Mouse (Mus musculus): ENCODE measurements around the gene Gdpd5. TPM values are rescaled to one million over a fixed set of nuclear protein-coding genes. Genes with fewer than 3 reads are reported as not detected.

The Gdpd5 gene
- polyA plus RNA-seq, 1 experiment from 2014 or later, result 21.4 TPM

DNA sequence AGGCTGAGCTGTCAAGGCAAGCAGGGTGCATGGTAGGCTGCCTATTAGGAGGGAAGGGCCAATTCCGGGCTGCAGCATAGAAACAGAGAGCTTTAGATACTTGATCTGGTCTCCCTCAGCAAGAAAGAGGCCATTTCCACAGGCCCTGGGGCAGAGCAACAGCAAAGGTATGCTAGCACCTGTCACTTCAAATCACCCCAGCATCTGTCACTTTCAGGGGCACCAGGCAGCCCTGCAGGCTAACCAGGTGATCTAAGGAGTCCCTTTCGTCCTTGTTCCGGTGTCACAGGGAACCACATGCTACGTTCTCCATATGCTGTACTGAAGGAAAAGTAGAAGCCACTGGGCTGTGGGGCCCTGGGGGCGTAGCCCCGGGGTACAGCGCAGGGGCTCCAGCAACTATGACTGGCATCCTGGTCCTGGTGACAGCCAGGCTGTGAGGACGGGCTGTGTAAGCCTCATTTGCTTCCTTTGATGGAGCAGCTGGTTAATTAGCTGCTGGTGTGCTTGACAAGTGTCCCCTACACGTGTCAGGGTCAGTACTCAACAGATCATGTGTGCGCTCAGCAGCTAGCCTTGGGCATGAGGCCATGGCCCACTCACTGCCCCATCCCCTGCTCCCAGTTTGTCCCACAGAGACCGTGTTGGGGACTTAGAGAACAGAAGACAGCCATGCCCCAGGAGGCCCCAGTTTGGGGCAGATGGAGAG is 14.8 kb downstream of the Gdpd5 start:
- WGBS, result 68% methylated on average over 11 of the region's 11 CpGs
- no peaks in the 10 kb centered on the region for H3K27me3 ChIP-seq (replicated peaks; ENCODE audit: low read depth, poor library complexity, severe bottlenecking)
- peaks cover 49% of the 10 kb centered on the region for H3K4me1 ChIP-seq
- H3K9me3 ChIP-seq, result no peaks in the 10 kb centered on the region
- no peak overlapping the region for H3K4me3 ChIP-seq
- no peak for DNase-seq (ENCODE audit: low spot score)
- H3K27ac ChIP-seq (replicated peaks), result peak overlapping the region; percentile 36; the same call in 1 of the 2 replicates
- peaks cover 31% of the 10 kb centered on the region for H3K36me3 ChIP-seq (replicated peaks)

DNA sequence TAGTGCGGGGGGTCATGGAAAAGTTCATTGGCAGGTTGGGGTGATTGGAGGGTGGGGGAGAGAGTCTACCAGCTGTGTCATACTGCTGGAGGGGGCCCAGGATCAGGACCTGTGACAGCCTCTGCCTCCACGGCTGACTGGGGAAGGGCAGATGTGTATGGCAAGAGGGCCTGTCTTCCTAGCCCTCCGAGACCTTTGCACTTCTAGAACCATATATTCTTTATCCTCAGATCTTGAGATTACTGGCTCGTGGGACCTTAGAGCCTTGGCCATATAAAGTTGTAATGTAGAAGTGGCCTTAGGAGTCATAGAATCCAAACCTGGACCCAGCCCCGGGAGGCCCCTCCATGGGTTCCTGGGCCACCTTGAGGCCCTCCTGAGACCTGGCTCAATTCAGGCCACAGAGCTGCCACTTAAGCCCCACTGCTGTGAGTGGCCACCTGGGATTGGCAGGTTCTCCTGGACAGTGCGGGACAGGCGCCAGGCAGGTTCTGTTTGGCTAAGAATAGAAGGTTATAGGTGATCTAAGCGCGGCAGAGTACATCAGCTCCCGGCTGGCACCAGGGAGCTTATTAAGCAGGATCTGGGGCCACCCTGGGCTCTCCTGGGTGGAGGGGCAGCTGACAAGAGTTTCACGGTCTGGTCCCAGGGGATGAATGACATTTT is 15.9 kb downstream of the Gdpd5 start:
- peaks cover 23% of the 10 kb centered on the region for H3K36me3 ChIP-seq (replicated peaks)
- no peak overlapping the region for H3K4me3 ChIP-seq
- no peaks in the 10 kb centered on the region for H3K27me3 ChIP-seq (replicated peaks; ENCODE audit: low read depth, poor library complexity, severe bottlenecking)
- H3K27ac ChIP-seq (replicated peaks), result no peak overlapping the region
- peaks cover 49% of the 10 kb centered on the region for H3K4me1 ChIP-seq
- WGBS, result 82% methylated on average over 11 of the region's 11 CpGs
- H3K9me3 ChIP-seq, result no peaks in the 10 kb centered on the region
- no peak for DNase-seq (ENCODE audit: low spot score)

DNA sequence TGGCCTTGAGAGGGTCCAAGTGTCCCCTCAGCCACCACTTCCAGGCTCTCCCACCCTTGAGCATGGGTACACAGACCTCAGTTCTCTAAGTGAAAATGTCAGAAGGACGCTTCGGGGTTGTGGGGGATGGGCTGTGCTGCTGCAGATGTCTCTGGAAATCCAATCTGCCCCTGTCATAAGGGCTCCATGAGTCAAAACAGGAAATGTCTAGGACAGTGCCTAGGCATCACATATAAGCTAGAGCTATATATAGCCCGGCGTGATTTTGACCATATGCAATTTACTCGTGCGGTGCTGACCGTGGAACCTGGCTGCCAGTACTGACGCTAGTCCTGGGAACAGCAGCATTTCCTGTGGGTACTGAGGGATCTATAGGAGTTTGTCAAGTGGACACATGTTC is 20.2 kb downstream of the Gdpd5 start:
- Histone ChIP-seq H3K4me1 (peaks cover 57% of the 10 kb centered on the region), H3K36me3 (replicated peaks) (peaks cover 11% of the 10 kb centered on the region; the same call in 1 of the 2 replicates), H3K9me3 (no peaks in the 10 kb centered on the region), H3K4me3 (no peak overlapping the region), H3K27ac (replicated peaks) (peak overlapping the region; percentile 26; the same call in 1 of the 2 replicates), H3K27me3 (replicated peaks; ENCODE audit: low read depth, poor library complexity, severe bottlenecking) (no peaks in the 10 kb centered on the region)
- WGBS, result 66% methylated on average over 8 of the region's 8 CpGs
- peak; percentile 35 for DNase-seq (ENCODE audit: low spot score)

DNA sequence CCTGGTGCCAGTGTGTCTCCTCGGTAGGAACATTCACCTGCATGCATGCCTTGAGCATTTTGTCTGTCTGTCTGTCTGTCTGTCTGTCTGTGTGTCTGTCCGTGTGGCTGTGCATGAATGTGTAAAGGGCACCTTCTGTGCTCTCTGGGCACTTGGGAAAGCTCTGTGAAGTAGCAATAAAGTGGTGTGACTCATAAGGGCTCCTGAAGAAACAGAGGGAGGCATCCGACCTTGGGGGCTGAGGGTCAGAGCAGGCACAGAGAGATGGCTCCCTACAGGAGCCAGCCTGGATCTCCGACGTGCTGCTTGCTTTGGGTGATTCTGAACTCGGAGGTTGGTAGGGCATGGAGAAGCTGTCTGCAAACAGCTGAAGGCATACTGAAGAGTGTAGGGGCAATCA is 21.3 kb downstream of the Gdpd5 start:
- peaks cover 51% of the 10 kb centered on the region for H3K4me1 ChIP-seq
- H3K4me3 ChIP-seq, result no peak overlapping the region
- peak overlapping the region; percentile 26; the same call in 1 of the 2 replicates for H3K27ac ChIP-seq (replicated peaks)
- H3K9me3 ChIP-seq, result no peaks in the 10 kb centered on the region
- H3K27me3 ChIP-seq (replicated peaks; ENCODE audit: low read depth, poor library complexity, severe bottlenecking), result no peaks in the 10 kb centered on the region
- peaks cover 11% of the 10 kb centered on the region; the same call in 1 of the 2 replicates for H3K36me3 ChIP-seq (replicated peaks)
- WGBS, result 76% methylated on average over 6 of the region's 6 CpGs
- DNase-seq (ENCODE audit: low spot score), result no peak

DNA sequence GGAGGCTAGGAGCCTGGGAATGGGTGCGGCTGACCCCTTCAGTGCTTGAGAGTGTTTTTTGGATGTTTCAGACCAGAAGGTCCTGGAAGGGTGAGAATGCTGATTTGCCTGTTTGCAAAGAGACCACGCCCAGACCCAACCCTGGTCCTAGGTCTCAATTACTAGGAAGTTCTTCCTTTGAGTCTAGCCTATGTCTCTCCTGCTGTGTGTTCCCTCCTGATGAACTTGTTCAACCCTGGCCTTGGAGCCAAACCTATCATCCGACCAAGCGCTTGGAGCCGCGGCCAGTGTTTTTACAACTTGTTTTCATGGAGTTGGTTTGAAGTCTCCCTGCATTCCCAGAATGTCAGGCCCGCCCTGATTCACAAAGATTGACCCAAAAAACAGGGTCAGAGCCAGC is 22.0 kb downstream of the Gdpd5 start:
- WGBS, result 86% methylated on average over 7 of the region's 7 CpGs
- H3K9me3 ChIP-seq, result no peaks in the 10 kb centered on the region
- H3K36me3 ChIP-seq (replicated peaks), result peaks cover 11% of the 10 kb centered on the region; the same call in 1 of the 2 replicates
- no peaks in the 10 kb centered on the region for H3K27me3 ChIP-seq (replicated peaks; ENCODE audit: low read depth, poor library complexity, severe bottlenecking)
- no peak overlapping the region for H3K27ac ChIP-seq (replicated peaks)
- no peak for DNase-seq (ENCODE audit: low spot score)
- peaks cover 58% of the 10 kb centered on the region for H3K4me1 ChIP-seq
- H3K4me3 ChIP-seq, result no peak overlapping the region

DNA sequence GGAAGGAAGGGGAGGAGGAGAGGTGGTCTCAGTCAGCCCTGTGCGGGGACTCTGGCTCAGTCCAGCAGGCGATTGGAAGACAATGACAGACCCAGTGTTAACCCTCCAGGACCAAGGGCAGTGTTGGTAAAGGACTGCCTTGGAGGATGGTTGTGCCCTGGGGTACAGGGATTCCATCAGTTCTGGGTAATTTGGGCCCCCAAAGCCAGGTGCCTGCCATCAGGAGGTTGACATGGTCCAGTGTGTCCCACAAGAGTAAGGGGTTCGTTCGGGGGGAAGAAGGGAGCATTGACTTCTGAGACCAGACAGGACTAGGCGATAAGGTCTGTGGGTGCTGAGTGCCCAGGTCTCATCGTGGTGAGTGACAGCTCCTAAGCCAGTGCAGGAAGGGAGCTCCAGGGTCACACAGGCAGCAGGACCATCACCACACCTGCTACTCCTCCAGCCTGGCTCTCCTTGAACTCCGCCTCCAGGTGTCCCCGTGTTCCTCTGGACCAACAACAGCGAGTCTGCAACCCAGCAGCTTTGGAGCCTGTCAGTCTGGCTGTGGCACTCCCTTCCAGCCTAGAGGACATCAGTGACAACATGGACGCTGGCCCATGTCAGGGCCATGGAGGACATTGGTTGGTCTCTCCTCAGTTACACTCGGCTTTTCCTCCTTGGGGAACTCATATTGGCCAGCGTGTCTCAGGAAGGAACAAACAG is 23.0 kb downstream of the Gdpd5 start:
- DNase-seq (ENCODE audit: low spot score), result no peak
- Histone ChIP-seq H3K9me3 (no peaks in the 10 kb centered on the region), H3K36me3 (replicated peaks) (peaks cover 9% of the 10 kb centered on the region; the same call in 1 of the 2 replicates), H3K4me3 (no peak overlapping the region), H3K4me1 (peaks cover 58% of the 10 kb centered on the region), H3K27ac (replicated peaks) (no peak overlapping the region), H3K27me3 (replicated peaks; ENCODE audit: low read depth, poor library complexity, severe bottlenecking) (no peaks in the 10 kb centered on the region)
- WGBS, result 77% methylated on average over 12 of the region's 12 CpGs

DNA sequence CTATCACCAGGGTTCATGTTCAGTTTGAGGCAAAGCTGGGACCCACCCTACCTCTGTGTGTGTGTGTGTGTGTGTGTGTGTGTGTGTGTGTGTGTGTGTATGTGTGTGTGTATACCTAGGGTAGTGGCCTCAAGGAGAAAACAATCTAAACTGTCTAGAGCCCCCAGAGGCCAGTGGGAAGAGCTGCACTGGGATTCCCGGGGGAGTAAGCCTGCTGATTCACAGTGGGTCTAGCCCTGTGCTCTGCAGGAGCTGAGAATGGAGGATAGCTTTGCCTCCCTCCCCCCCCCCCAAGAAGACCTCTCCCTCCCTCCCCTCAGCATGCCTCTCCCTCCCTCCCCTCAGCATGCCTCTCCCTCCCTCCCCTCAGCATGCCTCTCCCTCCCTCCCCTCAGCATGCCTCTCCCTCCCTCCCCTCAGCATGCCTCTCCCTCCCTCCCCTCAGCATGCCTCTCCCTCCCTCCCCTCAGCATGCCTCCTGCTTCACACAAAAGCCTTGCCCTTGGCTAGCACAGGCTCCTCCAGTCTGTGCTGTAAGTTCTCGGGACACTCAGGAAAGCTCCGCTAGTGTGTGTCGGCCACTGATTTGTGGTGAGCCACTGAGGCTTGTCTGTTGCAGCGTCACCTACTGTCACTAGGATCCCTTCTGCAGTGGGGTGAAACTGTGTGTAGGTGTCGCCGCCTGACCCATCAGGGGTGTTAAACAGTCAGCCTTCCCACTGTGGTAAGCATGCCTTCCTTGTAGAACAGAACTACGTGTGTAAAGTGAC is 24.4 kb downstream of the Gdpd5 start:
- H3K4me1 ChIP-seq, result peaks cover 71% of the 10 kb centered on the region
- no peak overlapping the region for H3K4me3 ChIP-seq
- WGBS, result 24% methylated on average over 8 of the region's 8 CpGs
- H3K36me3 ChIP-seq (replicated peaks), result 0 out of 2 replicates have a peak, but pooled peaks cover 5% of the 10 kb centered on the region
- DNase-seq (ENCODE audit: low spot score), result no peak
- H3K27ac ChIP-seq (replicated peaks), result peak overlapping the region; percentile 77
- no peaks in the 10 kb centered on the region for H3K27me3 ChIP-seq (replicated peaks; ENCODE audit: low read depth, poor library complexity, severe bottlenecking)
- no peaks in the 10 kb centered on the region for H3K9me3 ChIP-seq

DNA sequence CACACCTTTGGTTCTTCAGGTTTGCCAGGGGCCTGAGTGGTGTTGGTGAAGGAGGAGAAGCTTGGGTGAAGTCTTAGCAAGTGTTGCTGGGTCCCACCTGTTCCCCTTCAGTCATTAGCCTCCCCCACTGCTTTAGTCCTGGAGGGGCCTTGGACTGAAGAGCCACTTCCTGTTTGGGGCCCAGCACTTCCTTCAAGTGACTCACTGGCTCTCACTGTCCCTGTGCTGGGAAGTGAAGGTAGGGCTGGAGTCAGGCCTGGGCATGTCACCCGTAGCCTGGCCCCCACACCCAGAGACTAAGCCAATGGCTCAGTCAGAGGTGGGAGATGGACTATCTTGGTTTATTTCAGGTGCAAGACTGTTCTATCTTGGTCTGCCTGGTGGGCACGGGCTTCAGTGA is 26.4 kb downstream of the Gdpd5 start:
- H3K27ac ChIP-seq (replicated peaks), result 0 out of 2 replicates have a peak overlapping the region, but pooled peaks have one; percentile 58
- H3K4me1 ChIP-seq, result peaks cover 67% of the 10 kb centered on the region
- H3K4me3 ChIP-seq, result no peak overlapping the region
- peaks cover 2% of the 10 kb centered on the region; the same call in 1 of the 2 replicates for H3K9me3 ChIP-seq
- WGBS, result 80% methylated on average over 2 of the region's 2 CpGs
- H3K27me3 ChIP-seq (replicated peaks; ENCODE audit: low read depth, poor library complexity, severe bottlenecking), result no peaks in the 10 kb centered on the region
- peaks cover 16% of the 10 kb centered on the region for H3K36me3 ChIP-seq (replicated peaks)
- no peak for DNase-seq (ENCODE audit: low spot score)

DNA sequence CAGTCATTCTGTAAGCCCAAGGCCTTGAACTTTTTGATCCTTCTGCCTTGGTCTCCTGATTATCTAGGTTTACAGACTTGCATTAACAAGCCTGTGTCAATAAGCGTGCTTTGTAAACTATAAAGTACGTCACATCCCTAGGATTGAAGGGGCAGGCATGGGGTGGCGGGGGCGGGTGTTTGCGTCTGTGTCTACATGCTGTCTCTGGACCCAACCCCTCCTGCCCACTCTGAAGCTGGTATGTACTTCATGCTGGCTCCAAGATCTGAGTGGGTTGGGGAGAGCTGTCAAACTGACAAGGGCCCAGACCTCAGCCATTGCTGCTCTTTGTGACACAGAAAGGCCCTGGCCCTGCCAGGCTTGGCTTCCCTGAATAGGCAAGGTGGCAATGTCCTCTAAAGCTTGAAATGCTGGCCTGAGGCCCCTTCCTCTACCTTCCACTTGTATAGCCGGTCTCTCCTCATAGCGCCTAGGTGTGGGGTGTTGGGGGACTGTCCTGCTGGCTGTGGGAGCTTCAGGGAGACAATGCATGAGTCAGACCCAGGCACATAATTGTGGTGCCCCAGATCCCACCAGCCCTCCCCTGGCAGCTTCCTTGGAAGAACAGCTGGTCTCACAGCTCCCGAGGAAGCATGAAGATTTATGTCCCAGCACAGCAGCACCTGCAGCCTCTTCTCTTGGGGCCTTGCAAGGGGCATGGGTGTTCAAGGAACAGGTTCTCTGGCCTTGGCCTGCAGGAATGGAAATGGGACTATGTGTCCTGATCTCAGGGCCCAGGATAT is 28.4 kb downstream of the Gdpd5 start:
- no peak overlapping the region for H3K4me3 ChIP-seq
- H3K9me3 ChIP-seq, result peaks cover 2% of the 10 kb centered on the region; the same call in 1 of the 2 replicates
- WGBS, result 82% methylated on average over 8 of the region's 8 CpGs
- H3K27me3 ChIP-seq (replicated peaks; ENCODE audit: low read depth, poor library complexity, severe bottlenecking), result no peaks in the 10 kb centered on the region
- DNase-seq (ENCODE audit: low spot score), result no peak
- peak overlapping the region; percentile 48; the same call in 1 of the 2 replicates for H3K27ac ChIP-seq (replicated peaks)
- H3K36me3 ChIP-seq (replicated peaks), result peaks cover 27% of the 10 kb centered on the region
- peaks cover 60% of the 10 kb centered on the region for H3K4me1 ChIP-seq

DNA sequence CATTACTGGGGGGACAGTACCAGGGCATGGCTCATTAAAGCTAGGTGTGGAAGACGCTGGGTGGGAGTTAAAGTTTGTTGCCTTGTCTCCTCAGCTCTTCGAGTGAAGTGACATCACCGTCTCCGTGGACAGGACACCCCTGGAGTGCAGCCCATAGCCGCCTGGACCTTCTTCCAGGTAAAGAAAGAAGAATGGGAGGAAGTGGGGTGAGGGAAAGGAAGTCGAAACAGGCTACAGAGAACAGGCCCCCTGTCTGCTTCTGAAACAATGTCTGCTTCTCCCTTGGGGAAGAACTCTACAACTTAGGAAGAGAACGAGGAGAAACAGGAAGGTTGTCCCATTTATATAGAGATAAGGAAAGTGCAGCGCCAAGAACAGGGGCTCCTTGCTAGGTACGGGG is 29.1 kb downstream of the Gdpd5 start:
- DNase-seq (ENCODE audit: low spot score), result no peak
- Histone ChIP-seq H3K9me3 (peaks cover 2% of the 10 kb centered on the region; the same call in 1 of the 2 replicates), H3K4me3 (no peak overlapping the region), H3K4me1 (peaks cover 61% of the 10 kb centered on the region), H3K36me3 (replicated peaks) (peaks cover 29% of the 10 kb centered on the region), H3K27me3 (replicated peaks; ENCODE audit: low read depth, poor library complexity, severe bottlenecking) (no peaks in the 10 kb centered on the region), H3K27ac (replicated peaks) (peak overlapping the region; percentile 66)
- WGBS, result 82% methylated on average over 9 of the region's 9 CpGs

DNA sequence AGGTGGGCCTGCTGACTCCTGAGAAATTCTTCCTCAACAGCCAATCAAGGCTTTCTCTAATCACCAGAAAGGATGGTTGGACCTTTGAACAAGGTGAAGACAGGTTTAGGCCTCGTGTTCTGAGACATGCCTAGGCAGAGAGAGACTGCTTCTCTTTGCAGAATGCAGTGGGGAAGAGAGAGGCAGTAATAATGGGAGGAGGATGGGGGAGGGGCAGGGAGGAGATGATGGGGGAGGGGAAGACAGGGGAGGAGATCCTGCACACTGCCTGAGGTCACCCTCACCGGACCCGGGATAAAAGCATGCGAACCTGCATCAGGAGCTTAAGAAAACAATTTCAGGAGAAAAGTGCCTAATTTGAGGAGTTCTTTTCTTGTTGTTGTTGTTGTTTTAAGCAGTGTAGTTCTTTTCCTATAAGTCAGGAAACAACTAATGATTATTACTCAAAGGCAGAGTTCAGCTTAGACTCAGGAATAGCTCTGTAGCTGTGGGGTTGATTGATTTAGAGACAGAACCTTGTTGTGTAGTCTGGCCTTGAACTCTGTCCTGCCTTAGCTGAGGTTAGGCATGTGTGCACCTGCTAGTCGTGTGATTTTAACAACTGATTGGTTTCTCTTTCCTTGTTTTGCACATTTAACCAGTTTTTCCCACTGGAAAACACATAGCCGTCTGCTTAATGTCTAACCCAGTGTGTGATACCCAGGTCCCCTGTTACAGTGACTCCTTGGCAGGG is 30.0 kb downstream of the Gdpd5 start:
- Histone ChIP-seq H3K9me3 (peaks cover 2% of the 10 kb centered on the region; the same call in 1 of the 2 replicates), H3K4me3 (no peak overlapping the region), H3K36me3 (replicated peaks) (peaks cover 35% of the 10 kb centered on the region), H3K27me3 (replicated peaks; ENCODE audit: low read depth, poor library complexity, severe bottlenecking) (no peaks in the 10 kb centered on the region), H3K4me1 (peaks cover 52% of the 10 kb centered on the region), H3K27ac (replicated peaks) (peak overlapping the region; percentile 66)
- WGBS, result 40% methylated on average over 6 of the region's 6 CpGs
- DNase-seq (ENCODE audit: low spot score), result peak; percentile 39

Measured in embryonic facial prominence, embryonic 10.5 days (tissue).